Mouse (Mus musculus) naive thymus-derived CD4-positive, alpha-beta T cell, adult 2 months (primary cell): ENCODE data around the gene Usp21.

Source experiments
- DNase-seq: peaks from one replicate; pipeline ENCODE4 v3.0.0-alpha.2; 2011; ENCODE audit warnings: low read depth

Gene Usp21

GRCm38 (mm10) chr1:171265971-171266744 lies 21.6 kb downstream of the Usp21 start:
- no peak for DNase-seq

GRCm38 (mm10) chr1:171263666-171264461 lies 23.9 kb downstream of the Usp21 start:
- no peak for DNase-seq

GRCm38 (mm10) chr1:171263185-171263611 lies 24.6 kb downstream of the Usp21 start:
- no peak for DNase-seq

- DNase-seq: peak; percentile 76
These were observed 25.1 kb downstream of the Usp21 start for GRCm38 (mm10) chr1:171262594-171263130.

GRCm38 (mm10) chr1:171260316-171260715 lies 27.5 kb downstream of the Usp21 start:
- DNase-seq: no peak

- no peak for DNase-seq
These were observed 28.9 kb downstream of the Usp21 start for GRCm38 (mm10) chr1:171258921-171259320.

GRCm38 (mm10) chr1:171257781-171258180 lies 30.0 kb downstream of the Usp21 start:
- no peak for DNase-seq

- peak; percentile 78 for DNase-seq
These were observed 30.7 kb downstream of the Usp21 start for GRCm38 (mm10) chr1:171256937-171257548.

- DNase-seq: no peak
These were observed 31.5 kb downstream of the Usp21 start for GRCm38 (mm10) chr1:171256095-171256818.

GRCm38 (mm10) chr1:171252415-171252814 lies 35.4 kb downstream of the Usp21 start:
- no peak for DNase-seq

- DNase-seq: no peak
These were observed 36.0 kb downstream of the Usp21 start for GRCm38 (mm10) chr1:171251594-171252324.

- no peak for DNase-seq
These were observed 36.9 kb downstream of the Usp21 start, which contains the start of gene Ndufs2 for GRCm38 (mm10) chr1:171250680-171251593. Gene Ndufs2, minus strand, starts transcription at chr1:171251388.

- no peak for DNase-seq
These were observed 37.7 kb downstream of the Usp21 start, which contains the start of gene Adamts4 for GRCm38 (mm10) chr1:171249913-171250600. Gene Adamts4, plus strand, starts transcription at chr1:171250421.

- DNase-seq: no peak
These were observed 39.2 kb downstream of the Usp21 start for GRCm38 (mm10) chr1:171248386-171249226.

GRCm38 (mm10) chr1:171247916-171248315 lies 39.9 kb downstream of the Usp21 start:
- no peak for DNase-seq

- DNase-seq: no peak
These were observed 40.3 kb downstream of the Usp21 start for GRCm38 (mm10) chr1:171247453-171247841.

GRCm38 (mm10) chr1:171246709-171247452 lies 40.9 kb downstream of the Usp21 start:
- DNase-seq: peak; percentile 99
